Comparison of ENCODE assay signal across 9 mouse cellular contexts in the genomic region with DNA sequence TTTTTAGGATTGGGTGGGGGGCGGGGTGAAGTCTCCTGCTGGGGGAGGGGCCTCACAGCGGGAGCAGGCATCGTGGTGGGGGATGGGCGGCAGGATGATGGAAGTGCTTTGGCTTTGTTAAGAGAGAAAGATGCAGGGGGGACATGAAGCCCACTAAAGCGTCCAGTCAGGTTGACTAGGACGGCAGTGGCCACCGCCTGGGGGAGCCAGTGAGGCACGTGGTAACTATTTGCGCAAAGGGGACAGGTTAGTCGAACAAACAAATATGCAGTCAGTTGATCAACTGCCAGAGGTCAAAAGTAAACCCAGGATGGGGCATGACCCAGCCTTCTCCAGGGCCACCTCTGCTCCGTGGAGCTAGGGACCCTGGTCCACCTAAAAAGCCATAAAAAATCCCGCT. TPM values are rescaled to one million over a fixed set of nuclear protein-coding genes. Genes with fewer than 3 reads are reported as not detected.
A peak's percentile ranks its signal among the peaks of the same experiment; 100 is the strongest.
DNase-seq lines count a peak whose midpoint lies in the region; ATAC-seq and TF ChIP-seq lines count a peak whose summit lies in the region.
"Had no signal": no experiment of that assay in that cellular context is flagged by ENCODE, and none has a peak within 500 bp of the region (broad histone marks: within the 10 kb centered on the region; RNA-seq: fewer than 3 reads in every experiment).

No protein-coding gene starts in this region.

- TF ChIP-seq EP300 in liver, embryonic 14.5 days (IDR thresholded peaks at IDR 0.05; ENCODE audit: low read depth), result no peak

- H3K27me3 ChIP-seq in embryonic facial prominence, embryonic 13.5 days, result peaks cover 55% of the 10 kb centered on the region
- peaks cover 35% of the 10 kb centered on the region for H3K27me3 ChIP-seq in intestine, embryonic 14.5 days (replicated peaks; ENCODE audit: control insufficient read depth, insufficient read depth, low read length)
- peaks cover 32% of the 10 kb centered on the region for H3K27me3 ChIP-seq in liver, embryonic 14.5 days (ENCODE audit: control insufficient read depth, insufficient read depth, low read length)

- peak; percentile 77 for TF ChIP-seq CTCF in liver, embryonic 14.5 days (IDR thresholded peaks at IDR 0.05; ENCODE audit: low read depth)

- no peak overlapping the region for H3K9ac ChIP-seq in embryonic facial prominence, embryonic 13.5 days
- no peak overlapping the region for H3K9ac ChIP-seq in intestine, embryonic 14.5 days (ENCODE audit: low read length)
- no peak overlapping the region for H3K9ac ChIP-seq in liver, embryonic 14.5 days (replicated peaks)

- no peak for ATAC-seq in embryonic facial prominence, embryonic 13.5 days (ENCODE audit: insufficient number of reproducible peaks, insufficient read depth, low FRiP score, low TSS enrichment, low read depth)
- no peak for ATAC-seq in intestine, embryonic 14.5 days (replicated peaks; ENCODE audit: low FRiP score, low TSS enrichment, low read depth)
- no peak for ATAC-seq in liver, embryonic 14.5 days (ENCODE audit: insufficient read depth)
- ATAC-seq in activated CD4-positive, CD25-positive, alpha-beta regulatory T cell, adult 4 months, result no peak

- WGBS in embryonic facial prominence, embryonic 13.5 days, result 2% methylated on average over 12 of the region's 12 CpGs
- 3% methylated on average over 12 of the region's 12 CpGs for WGBS in intestine, embryonic 14.5 days
- WGBS in liver, embryonic 14.5 days (ENCODE audit: insufficient replicate concordance), result 1% methylated on average over 12 of the region's 12 CpGs

- H3K4me3 ChIP-seq in embryonic facial prominence, embryonic 13.5 days, result peak overlapping the region; percentile 21
- peak overlapping the region; percentile 12; the same call in 1 of the 2 replicates for H3K4me3 ChIP-seq in intestine, embryonic 14.5 days (ENCODE audit: low read depth, low read length)
- H3K4me3 ChIP-seq in liver, embryonic 14.5 days (ENCODE audit: insufficient read depth in 1 of 2, low read depth in 2 of 2, low read length in 2 of 2), result no peak overlapping the region

- DNase-seq in layer of hippocampus, adult 11-12 months (ENCODE audit: low spot score), result peak; percentile 38
- no peak for DNase-seq in layer of hippocampus, adult 9-10 months (ENCODE audit: low spot score)
- DNase-seq in T-cell, adult 2 months (ENCODE audit: low spot score), result peak; percentile 41
- DNase-seq in intestine, embryonic 14.5 days (ENCODE audit: low spot score), result peak; percentile 80
- no peak for DNase-seq in liver, embryonic 14.5 days (ENCODE audit: low read depth in 3 of 3, low spot score in 3 of 3)
- DNase-seq in spleen, adult 18-20 months, result peak; percentile 40 to 74

- no peaks in the 10 kb centered on the region for H3K9me3 ChIP-seq in embryonic facial prominence, embryonic 13.5 days
- no peaks in the 10 kb centered on the region for H3K9me3 ChIP-seq in intestine, embryonic 14.5 days (ENCODE audit: control insufficient read depth, low read length)
- H3K9me3 ChIP-seq in liver, embryonic 14.5 days (ENCODE audit: control insufficient read depth, low read length), result no peaks in the 10 kb centered on the region

- peaks cover 17% of the 10 kb centered on the region for H3K4me1 ChIP-seq in embryonic facial prominence, embryonic 13.5 days
- H3K4me1 ChIP-seq in intestine, embryonic 14.5 days (replicated peaks; ENCODE audit: control insufficient read depth, insufficient read depth, low read length), result peaks cover 6% of the 10 kb centered on the region; the same call in 1 of the 2 replicates
- no peaks in the 10 kb centered on the region for H3K4me1 ChIP-seq in liver, embryonic 14.5 days (replicated peaks; ENCODE audit: control insufficient read depth in 2 of 2, insufficient read depth in 2 of 2, low read length in 1 of 2)

- H3K36me3 ChIP-seq in embryonic facial prominence, embryonic 13.5 days, result no peaks in the 10 kb centered on the region
- H3K36me3 ChIP-seq in intestine, embryonic 14.5 days (ENCODE audit: control insufficient read depth, insufficient read depth, low read length), result no peaks in the 10 kb centered on the region
- no peaks in the 10 kb centered on the region for H3K36me3 ChIP-seq in liver, embryonic 14.5 days (replicated peaks; ENCODE audit: control insufficient read depth, insufficient read depth, low read depth)

- H3K4me2 ChIP-seq in embryonic facial prominence, embryonic 13.5 days, result peak overlapping the region; percentile 53
- H3K4me2 ChIP-seq in intestine, embryonic 14.5 days (ENCODE audit: low read length), result peak overlapping the region; percentile 41
- H3K4me2 ChIP-seq in liver, embryonic 14.5 days (ENCODE audit: low read depth), result peak overlapping the region; percentile 46

- no peak overlapping the region for H3K27ac ChIP-seq in embryonic facial prominence, embryonic 13.5 days
- H3K27ac ChIP-seq in intestine, embryonic 14.5 days (ENCODE audit: low read depth), result no peak overlapping the region
- no peak overlapping the region for H3K27ac ChIP-seq in liver, embryonic 14.5 days
- H3K27ac ChIP-seq: macrophage had no signal

RNA-seq across cellular contexts. Expression of a gene that starts 0.8 kb away (rescaled TPM):
- 2.1 and 2.3 TPM in 2 replicates for polyA plus RNA-seq in embryonic facial prominence, embryonic 13.5 days (2015; fragmentation: Nextera tagmentation; extraction: Ambion mirVana)
- 3.1 and 3.6 TPM in 2 replicates for polyA plus RNA-seq in intestine, embryonic 14.5 days (2014; fragmentation: Nextera tagmentation; extraction: Ambion mirVana)
- polyA plus RNA-seq in liver, embryonic 14.5 days (2012; rRNA removed), result 0.08 and 0.11 TPM in 2 replicates
- 0.08 and 0.10 TPM in 2 replicates for polyA plus RNA-seq in liver, embryonic 14.5 days (2014; fragmentation: Nextera tagmentation; extraction: Ambion mirVana)
- not detected for polyA plus RNA-seq in activated CD4-positive, CD25-positive, alpha-beta regulatory T cell, adult 4 months (2017; shearing (Covaris generic))
- polyA plus RNA-seq: macrophage had no signal

RNA-seq across cellular contexts. Expression of a gene that starts 32.8 kb away (rescaled TPM):
- 0.25 TPM in 1 of 2 replicates, not detected in the other for polyA plus RNA-seq in embryonic facial prominence, embryonic 13.5 days (2015; fragmentation: Nextera tagmentation; extraction: Ambion mirVana)
- polyA plus RNA-seq in intestine, embryonic 14.5 days (2014; fragmentation: Nextera tagmentation; extraction: Ambion mirVana), result 4.1 and 4.6 TPM in 2 replicates
- polyA plus RNA-seq in liver, embryonic 14.5 days (2012; rRNA removed), result 0.95 and 0.99 TPM in 2 replicates
- 1.3 and 2.1 TPM in 2 replicates for polyA plus RNA-seq in liver, embryonic 14.5 days (2014; fragmentation: Nextera tagmentation; extraction: Ambion mirVana)
- not detected for polyA plus RNA-seq in activated CD4-positive, CD25-positive, alpha-beta regulatory T cell, adult 4 months (2017; shearing (Covaris generic))
- polyA plus RNA-seq: macrophage had no signal

Comparison
In these comparisons a context has a peak if more than half of its experiments do, and no peak if none do; other contexts are left out.
1. DNase-seq: peak in layer of hippocampus, adult 11-12 months (single experiment), T-cell, adult 2 months (single experiment), intestine, embryonic 14.5 days (single experiment) and spleen, adult 18-20 months (2 of 2); none in layer of hippocampus, adult 9-10 months (single experiment) and liver, embryonic 14.5 days (0 of 3).
2. H3K4me3 ChIP-seq: peak in embryonic facial prominence, embryonic 13.5 days (single experiment) and intestine, embryonic 14.5 days (single experiment); none in liver, embryonic 14.5 days (0 of 2).
3. Peak in every context shown above with its lines, with median percentiles within 50 percentile points of each other: H3K4me2 ChIP-seq.